Mouse (Mus musculus): Measurements from ENCODE around the gene Btrc. TPM values are rescaled to one million over a fixed set of nuclear protein-coding genes. Genes with fewer than 3 reads are reported as not detected.

The Btrc gene
- polyA plus RNA-seq, 1 experiment = 55.6 TPM

DNA sequence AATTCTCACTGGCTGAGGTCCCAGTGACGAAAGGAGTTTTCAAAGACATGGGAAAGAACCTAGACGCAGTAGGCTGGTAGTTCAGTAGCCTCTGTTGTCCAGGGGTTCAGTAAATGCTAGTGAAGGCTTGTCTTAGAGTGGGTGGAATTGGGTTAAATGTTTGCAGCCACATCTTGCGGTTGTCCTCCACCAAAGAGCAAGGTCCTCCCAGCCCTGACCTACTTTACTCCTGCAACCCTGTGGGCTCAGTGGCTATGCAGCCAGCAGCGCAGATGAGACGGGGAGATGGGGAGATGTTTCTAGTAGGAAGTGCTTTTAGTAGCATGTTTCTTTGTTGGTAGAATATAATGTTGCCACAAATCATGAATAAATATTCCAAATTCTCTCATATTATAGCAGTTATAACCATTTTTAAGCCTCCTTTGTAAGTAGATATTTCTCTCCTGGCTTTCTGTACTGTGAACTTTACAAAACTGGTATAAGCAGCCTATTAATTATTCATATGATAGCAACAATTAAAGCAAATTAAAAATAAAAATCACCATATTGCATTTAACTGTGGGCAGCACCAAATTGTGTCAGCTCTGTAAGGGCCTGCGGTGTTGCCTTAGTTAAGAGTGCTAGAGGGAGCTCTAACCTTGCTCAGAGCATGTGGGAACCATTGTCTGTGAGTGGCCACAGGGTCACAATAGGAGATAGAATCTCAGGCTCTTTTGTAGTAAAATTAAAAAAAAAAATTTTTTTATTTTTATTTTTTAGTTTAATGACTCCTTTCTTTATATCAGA is 122.9 kb downstream of the Btrc start:
- no peaks in the 10 kb centered on the region for H3K4me1 ChIP-seq (ENCODE audit: control insufficient read depth, insufficient read depth, low read length)
- no peak overlapping the region for H3K27ac ChIP-seq (ENCODE audit: control insufficient read depth, insufficient read depth, low read depth, low read length)
- H3K27me3 ChIP-seq (ENCODE audit: control insufficient read depth, insufficient read depth, low read length) = no peaks in the 10 kb centered on the region
- H3K36me3 ChIP-seq (ENCODE audit: control insufficient read depth, insufficient read depth, low read length) = no peaks in the 10 kb centered on the region
- no peak for TF ChIP-seq POLR2A (IDR thresholded peaks at IDR 0.05; ENCODE audit: control insufficient read depth, low read depth, low read length)
- no peak for TF ChIP-seq CTCF (IDR thresholded peaks at IDR 0.05; ENCODE audit: control insufficient read depth, insufficient read depth, insufficient replicate concordance, low read depth, low read length)
- no peak overlapping the region for H3K4me3 ChIP-seq (ENCODE audit: control insufficient read depth, low read depth, low read length)

DNA sequence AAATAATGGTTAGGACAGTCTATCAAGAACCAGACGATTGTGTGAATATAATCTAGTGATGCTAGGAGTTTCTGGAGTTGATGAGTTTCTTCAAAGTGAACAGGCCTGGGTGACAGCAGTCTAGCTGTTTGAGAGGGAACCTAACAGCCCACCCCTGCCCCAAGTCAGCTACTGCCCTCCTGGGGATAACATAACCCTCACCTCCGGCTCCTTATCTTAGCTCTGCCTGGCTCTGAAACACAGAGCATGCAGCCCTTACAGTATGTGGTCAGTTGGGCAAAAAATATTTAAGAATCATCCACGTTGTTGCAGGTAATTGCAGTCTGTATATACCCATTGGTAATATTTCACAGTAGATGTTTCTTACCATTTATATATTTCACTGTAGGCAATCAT is 123.5 kb downstream of the Btrc start:
- TF ChIP-seq POLR2A (IDR thresholded peaks at IDR 0.05; ENCODE audit: control insufficient read depth, low read depth, low read length) = no peak
- no peak for TF ChIP-seq CTCF (IDR thresholded peaks at IDR 0.05; ENCODE audit: control insufficient read depth, insufficient read depth, insufficient replicate concordance, low read depth, low read length)
- H3K27ac ChIP-seq (ENCODE audit: control insufficient read depth, insufficient read depth, low read depth, low read length) = no peak overlapping the region
- no peaks in the 10 kb centered on the region for H3K27me3 ChIP-seq (ENCODE audit: control insufficient read depth, insufficient read depth, low read length)
- H3K4me1 ChIP-seq (ENCODE audit: control insufficient read depth, insufficient read depth, low read length) = no peaks in the 10 kb centered on the region
- no peak overlapping the region for H3K4me3 ChIP-seq (ENCODE audit: control insufficient read depth, low read depth, low read length)
- no peaks in the 10 kb centered on the region for H3K36me3 ChIP-seq (ENCODE audit: control insufficient read depth, insufficient read depth, low read length)

DNA sequence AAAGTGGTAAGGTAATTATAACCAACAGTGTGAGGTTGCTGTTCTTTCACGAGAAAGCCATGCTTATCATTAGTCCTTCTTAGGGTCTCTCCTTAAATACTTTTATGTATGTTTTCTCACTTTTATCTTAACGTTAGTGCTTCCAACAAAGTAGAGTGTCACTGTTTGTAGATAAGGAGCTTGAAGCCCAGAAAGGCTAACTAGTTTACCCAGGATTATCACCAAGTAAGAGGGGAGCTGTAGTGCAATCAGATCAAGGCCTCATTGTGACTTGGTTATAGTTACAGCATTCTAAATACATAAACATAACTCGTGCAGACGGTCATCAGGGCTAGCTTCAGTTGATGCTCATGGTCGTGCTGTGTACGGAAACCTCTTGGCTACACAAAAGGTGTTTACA is 126.4 kb downstream of the Btrc start:
- Histone ChIP-seq H3K27me3 (ENCODE audit: control insufficient read depth, insufficient read depth, low read length) (no peaks in the 10 kb centered on the region), H3K36me3 (ENCODE audit: control insufficient read depth, insufficient read depth, low read length) (no peaks in the 10 kb centered on the region), H3K4me1 (ENCODE audit: control insufficient read depth, insufficient read depth, low read length) (no peaks in the 10 kb centered on the region), H3K27ac (ENCODE audit: control insufficient read depth, insufficient read depth, low read depth, low read length) (no peak overlapping the region), H3K4me3 (ENCODE audit: control insufficient read depth, low read depth, low read length) (no peak overlapping the region)
- TF ChIP-seq CTCF (IDR thresholded peaks at IDR 0.05; ENCODE audit: control insufficient read depth, insufficient read depth, insufficient replicate concordance, low read depth, low read length) (no peak), POLR2A (IDR thresholded peaks at IDR 0.05; ENCODE audit: control insufficient read depth, low read depth, low read length) (no peak)

DNA sequence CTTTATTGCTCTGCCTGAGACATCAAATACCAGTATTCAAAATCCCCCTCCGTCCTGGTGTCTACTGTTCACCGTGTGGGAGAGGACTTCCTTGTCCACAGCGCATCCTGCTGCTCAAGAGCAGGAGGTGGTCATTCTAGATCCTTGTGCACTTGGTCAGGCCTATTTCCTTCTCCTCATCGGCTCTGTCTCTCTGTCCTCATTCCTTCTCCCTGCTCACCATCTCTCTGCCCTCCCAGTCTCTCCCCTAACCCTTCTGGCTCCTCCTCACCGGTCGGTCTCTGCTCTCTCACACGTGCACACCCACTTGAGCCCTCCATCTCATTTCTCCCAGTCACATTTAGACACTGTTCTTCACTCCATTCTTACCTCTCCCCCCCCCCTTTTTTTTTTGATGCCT is 127.7 kb downstream of the Btrc start:
- no peaks in the 10 kb centered on the region for H3K4me1 ChIP-seq (ENCODE audit: control insufficient read depth, insufficient read depth, low read length)
- H3K4me3 ChIP-seq (ENCODE audit: control insufficient read depth, low read depth, low read length) = no peak overlapping the region
- TF ChIP-seq CTCF (IDR thresholded peaks at IDR 0.05; ENCODE audit: control insufficient read depth, insufficient read depth, insufficient replicate concordance, low read depth, low read length) = no peak
- TF ChIP-seq POLR2A (IDR thresholded peaks at IDR 0.05; ENCODE audit: control insufficient read depth, low read depth, low read length) = no peak
- no peaks in the 10 kb centered on the region for H3K27me3 ChIP-seq (ENCODE audit: control insufficient read depth, insufficient read depth, low read length)
- H3K36me3 ChIP-seq (ENCODE audit: control insufficient read depth, insufficient read depth, low read length) = no peaks in the 10 kb centered on the region
- no peak overlapping the region for H3K27ac ChIP-seq (ENCODE audit: control insufficient read depth, insufficient read depth, low read depth, low read length)

DNA sequence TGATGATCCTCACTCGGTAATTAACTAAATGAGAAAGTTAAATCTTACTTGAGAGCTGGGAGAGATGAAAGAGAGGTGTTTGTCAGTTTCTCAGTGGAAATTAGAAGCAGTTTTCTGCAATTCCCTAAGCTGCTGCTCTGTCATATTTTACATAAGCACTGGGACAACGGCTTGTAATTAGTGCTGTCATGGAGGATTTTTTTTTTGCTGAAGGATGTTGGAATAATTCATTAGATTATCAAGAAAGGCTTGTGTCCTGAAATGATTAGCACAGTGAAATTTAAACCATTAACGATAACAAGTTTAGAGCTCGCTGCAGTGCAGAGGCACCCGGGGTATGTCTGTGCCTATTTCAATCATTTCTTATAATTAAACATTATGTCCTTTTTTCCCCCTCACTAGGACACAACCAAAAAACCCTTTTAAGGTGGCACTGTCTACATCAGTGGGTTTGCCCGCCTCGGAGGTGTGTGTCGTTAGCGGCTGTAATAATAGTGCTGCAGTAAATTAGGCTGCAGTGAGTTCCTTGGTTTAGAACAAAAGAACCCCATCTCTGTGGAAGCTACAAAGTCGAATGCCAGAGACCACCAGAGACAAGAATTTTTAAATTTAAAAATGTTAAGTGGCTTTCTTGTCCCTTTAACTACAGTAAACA is 130.7 kb downstream of the Btrc start:
- Histone ChIP-seq H3K27me3 (ENCODE audit: control insufficient read depth, insufficient read depth, low read length) (no peaks in the 10 kb centered on the region), H3K27ac (ENCODE audit: control insufficient read depth, insufficient read depth, low read depth, low read length) (no peak overlapping the region), H3K4me3 (ENCODE audit: control insufficient read depth, low read depth, low read length) (no peak overlapping the region), H3K36me3 (ENCODE audit: control insufficient read depth, insufficient read depth, low read length) (no peaks in the 10 kb centered on the region), H3K4me1 (ENCODE audit: control insufficient read depth, insufficient read depth, low read length) (no peaks in the 10 kb centered on the region)
- TF ChIP-seq CTCF (IDR thresholded peaks at IDR 0.05; ENCODE audit: control insufficient read depth, insufficient read depth, insufficient replicate concordance, low read depth, low read length) (no peak), POLR2A (IDR thresholded peaks at IDR 0.05; ENCODE audit: control insufficient read depth, low read depth, low read length) (no peak)

DNA sequence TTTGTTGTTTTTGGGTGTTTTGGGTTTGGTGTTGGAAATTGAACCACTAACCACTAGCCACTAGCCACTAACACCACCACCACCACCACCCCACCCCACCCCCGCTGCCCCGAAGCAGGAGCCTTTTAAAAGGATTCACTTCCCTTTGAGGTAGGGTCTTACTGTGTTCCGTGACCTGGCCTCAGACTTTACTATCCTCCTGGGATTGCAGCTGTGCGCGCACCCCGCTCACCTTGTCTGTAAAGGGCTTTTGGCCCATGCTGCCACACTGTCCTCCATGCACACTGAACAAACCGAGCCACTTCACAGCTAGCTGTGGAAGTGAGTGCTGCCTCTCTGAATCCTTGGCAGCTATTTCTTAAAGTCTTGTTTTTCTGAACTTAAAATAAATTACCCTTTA is 141.9 kb downstream of the Btrc start:
- TF ChIP-seq CTCF (IDR thresholded peaks at IDR 0.05; ENCODE audit: control insufficient read depth, insufficient read depth, insufficient replicate concordance, low read depth, low read length) (no peak), POLR2A (IDR thresholded peaks at IDR 0.05; ENCODE audit: control insufficient read depth, low read depth, low read length) (no peak)
- no peaks in the 10 kb centered on the region for H3K36me3 ChIP-seq (ENCODE audit: control insufficient read depth, insufficient read depth, low read length)
- no peak overlapping the region for H3K27ac ChIP-seq (ENCODE audit: control insufficient read depth, insufficient read depth, low read depth, low read length)
- no peaks in the 10 kb centered on the region for H3K27me3 ChIP-seq (ENCODE audit: control insufficient read depth, insufficient read depth, low read length)
- H3K4me3 ChIP-seq (ENCODE audit: control insufficient read depth, low read depth, low read length) = no peak overlapping the region
- H3K4me1 ChIP-seq (ENCODE audit: control insufficient read depth, insufficient read depth, low read length) = no peaks in the 10 kb centered on the region

DNA sequence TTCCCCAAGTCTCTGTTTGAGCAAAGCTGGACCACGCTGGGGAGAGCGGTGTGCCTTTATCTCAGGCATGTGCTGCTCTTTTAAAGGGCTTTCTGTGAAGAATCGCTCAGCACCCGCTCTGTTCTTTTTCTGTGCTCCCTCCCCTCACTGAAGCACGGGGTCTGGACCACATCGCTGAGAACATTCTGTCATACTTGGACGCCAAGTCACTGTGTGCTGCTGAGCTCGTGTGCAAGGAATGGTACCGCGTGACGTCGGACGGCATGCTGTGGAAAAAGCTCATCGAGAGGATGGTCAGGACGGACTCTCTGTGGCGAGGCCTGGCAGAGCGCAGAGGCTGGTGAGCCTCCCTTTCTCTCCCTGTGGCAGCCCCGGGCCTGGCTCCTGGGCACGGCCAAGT is 144.0 kb downstream of the Btrc start:
- H3K4me3 ChIP-seq (ENCODE audit: control insufficient read depth, low read depth, low read length) = no peak overlapping the region
- H3K27ac ChIP-seq (ENCODE audit: control insufficient read depth, insufficient read depth, low read depth, low read length) = no peak overlapping the region
- TF ChIP-seq CTCF (IDR thresholded peaks at IDR 0.05; ENCODE audit: control insufficient read depth, insufficient read depth, insufficient replicate concordance, low read depth, low read length) (no peak), POLR2A (IDR thresholded peaks at IDR 0.05; ENCODE audit: control insufficient read depth, low read depth, low read length) (no peak)
- no peaks in the 10 kb centered on the region for H3K27me3 ChIP-seq (ENCODE audit: control insufficient read depth, insufficient read depth, low read length)
- no peaks in the 10 kb centered on the region for H3K4me1 ChIP-seq (ENCODE audit: control insufficient read depth, insufficient read depth, low read length)
- no peaks in the 10 kb centered on the region for H3K36me3 ChIP-seq (ENCODE audit: control insufficient read depth, insufficient read depth, low read length)
